Mouse (Mus musculus): ENCODE measurements around the gene Tmem161a. TPM values are rescaled to one million over a fixed set of nuclear protein-coding genes. Genes with fewer than 3 reads are reported as not detected.

Gene Tmem161a
- polyA plus RNA-seq, 1 experiment from 2014 or later: 26.2 TPM

GRCm38 (mm10) chr8:70200098-70200681 lies 28.0 kb downstream of the Tmem161a start:
- no peak for DNase-seq (ENCODE audit: low spot score)
- Histone ChIP-seq H3K4me3 (ENCODE audit: low read depth, low read length) (no peak overlapping the region), H3K9me3 (replicated peaks; ENCODE audit: control insufficient read depth, low read length) (no peaks in the 10 kb centered on the region), H3K27me3 (ENCODE audit: control insufficient read depth, insufficient read depth, low read length) (no peaks in the 10 kb centered on the region), H3K27ac (replicated peaks; ENCODE audit: low read depth, low read length) (no peak overlapping the region), H3K4me2 (ENCODE audit: low read depth, low read length) (no peak overlapping the region), H3K4me1 (ENCODE audit: control insufficient read depth, insufficient read depth, low read length) (no peaks in the 10 kb centered on the region), H3K36me3 (replicated peaks; ENCODE audit: control insufficient read depth, insufficient read depth, low read depth, low read length) (no peaks in the 10 kb centered on the region), H3K9ac (replicated peaks; ENCODE audit: low read length) (no peak overlapping the region)
- WGBS: 76% methylated on average over 5 of the region's 5 CpGs
- ATAC-seq (replicated peaks; ENCODE audit: insufficient number of reproducible peaks, low FRiP score, low TSS enrichment, low read depth): no peak

GRCm38 (mm10) chr8:70201417-70201816 lies 29.3 kb downstream of the Tmem161a start:
- Histone ChIP-seq H3K27ac (replicated peaks; ENCODE audit: low read depth, low read length) (no peak overlapping the region), H3K4me3 (ENCODE audit: low read depth, low read length) (no peak overlapping the region), H3K36me3 (replicated peaks; ENCODE audit: control insufficient read depth, insufficient read depth, low read depth, low read length) (no peaks in the 10 kb centered on the region), H3K4me2 (ENCODE audit: low read depth, low read length) (no peak overlapping the region), H3K9ac (replicated peaks; ENCODE audit: low read length) (no peak overlapping the region), H3K4me1 (ENCODE audit: control insufficient read depth, insufficient read depth, low read length) (no peaks in the 10 kb centered on the region), H3K9me3 (replicated peaks; ENCODE audit: control insufficient read depth, low read length) (no peaks in the 10 kb centered on the region), H3K27me3 (ENCODE audit: control insufficient read depth, insufficient read depth, low read length) (no peaks in the 10 kb centered on the region)
- DNase-seq (ENCODE audit: low spot score): no peak
- no peak for ATAC-seq (replicated peaks; ENCODE audit: insufficient number of reproducible peaks, low FRiP score, low TSS enrichment, low read depth)
- 84% methylated on average over 3 of the region's 3 CpGs for WGBS

GRCm38 (mm10) chr8:70203072-70203471 lies 30.9 kb downstream of the Tmem161a start:
- H3K27ac ChIP-seq (replicated peaks; ENCODE audit: low read depth, low read length): no peak overlapping the region
- no peak overlapping the region for H3K4me2 ChIP-seq (ENCODE audit: low read depth, low read length)
- DNase-seq (ENCODE audit: low spot score) (no peak), ATAC-seq (replicated peaks; ENCODE audit: insufficient number of reproducible peaks, low FRiP score, low TSS enrichment, low read depth) (no peak)
- no peak overlapping the region for H3K4me3 ChIP-seq (ENCODE audit: low read depth, low read length)
- H3K36me3 ChIP-seq (replicated peaks; ENCODE audit: control insufficient read depth, insufficient read depth, low read depth, low read length): no peaks in the 10 kb centered on the region
- H3K9ac ChIP-seq (replicated peaks; ENCODE audit: low read length): no peak overlapping the region
- no peaks in the 10 kb centered on the region for H3K4me1 ChIP-seq (ENCODE audit: control insufficient read depth, insufficient read depth, low read length)
- no peaks in the 10 kb centered on the region for H3K27me3 ChIP-seq (ENCODE audit: control insufficient read depth, insufficient read depth, low read length)
- H3K9me3 ChIP-seq (replicated peaks; ENCODE audit: control insufficient read depth, low read length): no peaks in the 10 kb centered on the region
- WGBS: 73% methylated on average over 4 of the region's 4 CpGs

GRCm38 (mm10) chr8:70204757-70205156 lies 32.6 kb downstream of the Tmem161a start:
- Histone ChIP-seq H3K27me3 (ENCODE audit: control insufficient read depth, insufficient read depth, low read length) (no peaks in the 10 kb centered on the region), H3K27ac (replicated peaks; ENCODE audit: low read depth, low read length) (no peak overlapping the region), H3K9ac (replicated peaks; ENCODE audit: low read length) (no peak overlapping the region), H3K4me1 (ENCODE audit: control insufficient read depth, insufficient read depth, low read length) (no peaks in the 10 kb centered on the region), H3K9me3 (replicated peaks; ENCODE audit: control insufficient read depth, low read length) (no peaks in the 10 kb centered on the region), H3K36me3 (replicated peaks; ENCODE audit: control insufficient read depth, insufficient read depth, low read depth, low read length) (no peaks in the 10 kb centered on the region), H3K4me2 (ENCODE audit: low read depth, low read length) (no peak overlapping the region), H3K4me3 (ENCODE audit: low read depth, low read length) (no peak overlapping the region)
- ATAC-seq (replicated peaks; ENCODE audit: insufficient number of reproducible peaks, low FRiP score, low TSS enrichment, low read depth): no peak
- no peak for DNase-seq (ENCODE audit: low spot score)
- WGBS: 68% methylated on average over 1 of the region's 1 CpGs

- H3K4me2 ChIP-seq (ENCODE audit: low read depth, low read length): no peak overlapping the region
- 20% methylated on average over 1 of the region's 1 CpGs for WGBS
- no peak overlapping the region for H3K27ac ChIP-seq (replicated peaks; ENCODE audit: low read depth, low read length)
- H3K36me3 ChIP-seq (replicated peaks; ENCODE audit: control insufficient read depth, insufficient read depth, low read depth, low read length): no peaks in the 10 kb centered on the region
- peaks cover 5% of the 10 kb centered on the region for H3K4me1 ChIP-seq (ENCODE audit: control insufficient read depth, insufficient read depth, low read length)
- no peak overlapping the region for H3K4me3 ChIP-seq (ENCODE audit: low read depth, low read length)
- DNase-seq (ENCODE audit: low spot score) (no peak), ATAC-seq (replicated peaks; ENCODE audit: insufficient number of reproducible peaks, low FRiP score, low TSS enrichment, low read depth) (no peak)
- no peaks in the 10 kb centered on the region for H3K9me3 ChIP-seq (replicated peaks; ENCODE audit: control insufficient read depth, low read length)
- no peaks in the 10 kb centered on the region for H3K27me3 ChIP-seq (ENCODE audit: control insufficient read depth, insufficient read depth, low read length)
- no peak overlapping the region for H3K9ac ChIP-seq (replicated peaks; ENCODE audit: low read length)
These were observed 36.0 kb downstream of the Tmem161a start for GRCm38 (mm10) chr8:70208130-70208529.

GRCm38 (mm10) chr8:70210538-70210937 lies 38.4 kb downstream of the Tmem161a start:
- Histone ChIP-seq H3K9ac (replicated peaks; ENCODE audit: low read length) (0 out of 2 replicates have a peak overlapping the region, but pooled peaks have one; percentile 4), H3K9me3 (replicated peaks; ENCODE audit: control insufficient read depth, low read length) (no peaks in the 10 kb centered on the region), H3K27me3 (ENCODE audit: control insufficient read depth, insufficient read depth, low read length) (no peaks in the 10 kb centered on the region), H3K4me3 (ENCODE audit: low read depth, low read length) (no peak overlapping the region), H3K27ac (replicated peaks; ENCODE audit: low read depth, low read length) (no peak overlapping the region), H3K4me1 (ENCODE audit: control insufficient read depth, insufficient read depth, low read length) (peaks cover 5% of the 10 kb centered on the region), H3K36me3 (replicated peaks; ENCODE audit: control insufficient read depth, insufficient read depth, low read depth, low read length) (no peaks in the 10 kb centered on the region), H3K4me2 (ENCODE audit: low read depth, low read length) (peak overlapping the region; percentile 13; the same call in 1 of the 2 replicates)
- ATAC-seq (replicated peaks; ENCODE audit: insufficient number of reproducible peaks, low FRiP score, low TSS enrichment, low read depth): no peak
- DNase-seq (ENCODE audit: low spot score): no peak
- 26% methylated on average over 8 of the region's 8 CpGs for WGBS

GRCm38 (mm10) chr8:70211275-70211674 lies 39.1 kb downstream of the Tmem161a start:
- Histone ChIP-seq H3K27me3 (ENCODE audit: control insufficient read depth, insufficient read depth, low read length) (no peaks in the 10 kb centered on the region), H3K27ac (replicated peaks; ENCODE audit: low read depth, low read length) (no peak overlapping the region), H3K4me1 (ENCODE audit: control insufficient read depth, insufficient read depth, low read length) (peaks cover 5% of the 10 kb centered on the region), H3K4me2 (ENCODE audit: low read depth, low read length) (peak overlapping the region; percentile 96), H3K4me3 (ENCODE audit: low read depth, low read length) (peak overlapping the region; percentile 60; the same call in 1 of the 2 replicates), H3K9ac (replicated peaks; ENCODE audit: low read length) (no peak overlapping the region; the same call in 1 of the 2 replicates), H3K36me3 (replicated peaks; ENCODE audit: control insufficient read depth, insufficient read depth, low read depth, low read length) (no peaks in the 10 kb centered on the region), H3K9me3 (replicated peaks; ENCODE audit: control insufficient read depth, low read length) (no peaks in the 10 kb centered on the region)
- DNase-seq (ENCODE audit: low spot score) (no peak), ATAC-seq (replicated peaks; ENCODE audit: insufficient number of reproducible peaks, low FRiP score, low TSS enrichment, low read depth) (no peak)
- WGBS: 78% methylated on average over 1 of the region's 1 CpGs

- DNase-seq (ENCODE audit: low spot score) (no peak), ATAC-seq (replicated peaks; ENCODE audit: insufficient number of reproducible peaks, low FRiP score, low TSS enrichment, low read depth) (no peak)
- 3% methylated on average over 31 of the region's 31 CpGs for WGBS
- Histone ChIP-seq H3K27ac (replicated peaks; ENCODE audit: low read depth, low read length) (no peak overlapping the region), H3K36me3 (replicated peaks; ENCODE audit: control insufficient read depth, insufficient read depth, low read depth, low read length) (no peaks in the 10 kb centered on the region), H3K4me2 (ENCODE audit: low read depth, low read length) (peak overlapping the region; percentile 96), H3K4me3 (ENCODE audit: low read depth, low read length) (peak overlapping the region; percentile 60), H3K27me3 (ENCODE audit: control insufficient read depth, insufficient read depth, low read length) (no peaks in the 10 kb centered on the region), H3K9me3 (replicated peaks; ENCODE audit: control insufficient read depth, low read length) (no peaks in the 10 kb centered on the region), H3K4me1 (ENCODE audit: control insufficient read depth, insufficient read depth, low read length) (peaks cover 5% of the 10 kb centered on the region), H3K9ac (replicated peaks; ENCODE audit: low read length) (peak overlapping the region; percentile 60)
These were observed 39.6 kb downstream of the Tmem161a start for GRCm38 (mm10) chr8:70211726-70212111.

Data from embryonic facial prominence, embryonic 11.5 days (tissue).